Mouse (Mus musculus): ENCODE data around the gene Mfap1b. TPM values are rescaled to one million over a fixed set of nuclear protein-coding genes. Genes with fewer than 3 reads are reported as not detected.

The Mfap1b gene
- total RNA-seq, 2 experiments from 2014 or later = 40.4 to 48.4 TPM

DNA sequence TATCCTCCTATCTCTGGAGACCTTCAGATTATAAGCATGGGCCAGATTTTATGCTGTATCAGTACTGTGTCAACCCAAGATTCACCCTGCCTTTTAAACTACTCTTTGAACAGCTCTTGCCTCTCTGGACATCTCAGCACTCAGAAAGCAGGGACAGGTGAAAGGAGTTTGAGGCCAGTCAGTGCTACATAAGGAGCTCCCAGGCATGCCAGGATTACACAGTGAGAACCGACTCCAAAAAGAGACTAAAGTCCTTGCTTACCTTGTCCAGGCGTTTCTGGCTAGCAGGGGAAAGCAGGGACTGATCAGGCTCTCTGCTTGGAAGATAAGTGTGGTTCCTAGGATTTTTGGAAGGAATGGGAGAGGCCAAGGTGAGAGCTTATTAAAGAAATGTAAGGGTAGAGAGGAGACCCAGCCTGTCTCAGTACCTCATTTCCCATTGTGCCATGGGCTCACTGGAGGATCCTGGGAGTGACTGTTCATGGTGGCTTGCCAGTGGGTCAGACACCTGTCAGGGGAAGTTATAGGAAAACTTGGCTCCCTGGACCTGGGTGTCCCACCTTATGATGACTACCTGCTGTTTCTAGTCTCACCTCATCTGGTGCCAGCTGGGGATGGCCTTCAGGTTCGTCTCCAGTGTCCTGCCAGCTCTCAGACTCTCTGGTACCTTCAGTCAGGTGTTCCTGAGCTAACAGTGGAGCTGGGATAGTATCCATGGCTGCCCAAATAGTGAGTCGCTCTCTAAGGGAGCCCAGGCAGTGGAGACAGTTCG is 32.8 kb downstream of the Mfap1b start:
- ATAC-seq (ENCODE audit: poor library complexity, severe bottlenecking) = no peak

DNA sequence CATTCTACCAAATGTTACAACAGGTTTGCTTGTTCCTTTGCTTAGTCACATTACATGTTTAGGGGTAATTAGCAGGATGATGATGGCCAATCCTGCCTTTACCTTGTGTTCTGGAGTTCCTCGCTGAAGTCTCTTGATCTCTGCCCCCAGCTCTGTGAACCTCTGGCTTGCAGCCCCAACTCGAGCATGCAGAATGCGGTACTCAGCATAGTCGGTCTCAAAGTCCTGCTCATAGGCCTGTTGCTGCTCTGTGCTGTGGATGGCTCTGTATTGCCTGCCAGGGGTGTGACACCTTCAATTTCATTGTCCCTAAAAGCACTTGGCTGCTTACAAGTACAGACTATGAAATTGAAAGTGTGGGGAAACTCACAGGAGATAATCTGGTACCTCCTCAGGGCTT is 34.1 kb downstream of the Mfap1b start:
- ATAC-seq (ENCODE audit: poor library complexity, severe bottlenecking) = no peak

DNA sequence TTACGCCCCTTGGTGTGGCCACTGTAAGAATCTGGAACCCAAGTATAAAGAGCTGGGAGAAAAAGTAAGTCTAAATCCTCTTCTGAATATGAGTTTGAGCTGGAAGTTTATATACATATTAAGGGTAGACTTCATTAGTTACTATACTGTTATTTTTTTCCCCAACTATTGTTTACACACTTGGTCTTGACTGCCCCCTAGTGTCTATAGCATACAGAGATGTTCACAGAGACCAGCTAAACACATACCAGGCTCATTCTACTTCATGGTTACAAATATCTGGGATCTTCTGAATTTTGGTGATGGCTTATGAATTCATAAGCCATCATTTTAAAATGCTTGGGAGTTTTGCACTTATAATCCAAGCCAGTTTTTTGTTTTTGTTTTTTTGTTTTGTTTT is 39.0 kb downstream of the Mfap1b start:
- peak; percentile 76 for ATAC-seq (ENCODE audit: poor library complexity, severe bottlenecking)

DNA sequence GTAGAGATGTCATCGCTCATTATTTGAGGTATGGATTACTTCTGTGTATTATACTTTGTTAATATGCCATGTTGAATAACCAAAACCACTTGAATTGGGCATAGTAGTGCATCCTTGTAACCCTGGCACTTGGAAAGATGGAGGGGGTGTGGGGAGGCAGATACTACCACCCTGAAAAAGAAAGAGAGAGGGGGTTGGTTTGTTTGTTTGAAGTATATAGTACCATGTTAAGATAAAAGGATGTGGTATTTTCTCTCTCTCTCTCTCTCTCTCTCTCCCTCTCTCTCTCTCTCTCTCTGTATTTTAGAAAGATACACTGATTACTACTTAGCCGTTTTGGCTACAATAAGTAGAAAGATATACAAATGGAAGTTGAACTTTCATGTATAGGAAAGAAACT is 48.0 kb downstream of the Mfap1b start:
- no peak for ATAC-seq (ENCODE audit: poor library complexity, severe bottlenecking)

DNA sequence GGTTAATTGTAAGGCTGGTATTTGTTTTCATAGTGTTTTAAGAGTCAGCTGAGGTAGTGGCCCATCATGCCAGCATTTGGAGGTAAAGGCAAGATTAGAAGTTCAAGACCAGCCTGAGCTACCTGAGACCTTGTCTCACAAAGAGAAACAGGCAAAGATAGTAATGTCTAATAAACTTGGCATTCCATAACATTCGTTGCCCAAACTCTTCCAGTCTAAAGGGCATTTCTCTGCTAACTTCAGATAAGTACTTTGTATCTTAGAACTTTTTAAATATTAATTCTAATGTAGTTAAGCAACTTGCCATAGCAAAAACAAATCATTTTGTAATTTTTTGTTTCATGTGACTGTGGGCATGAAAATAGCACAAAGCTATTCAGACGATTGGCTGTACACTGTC is 50.7 kb downstream of the Mfap1b start:
- no peak for ATAC-seq (ENCODE audit: poor library complexity, severe bottlenecking)

DNA sequence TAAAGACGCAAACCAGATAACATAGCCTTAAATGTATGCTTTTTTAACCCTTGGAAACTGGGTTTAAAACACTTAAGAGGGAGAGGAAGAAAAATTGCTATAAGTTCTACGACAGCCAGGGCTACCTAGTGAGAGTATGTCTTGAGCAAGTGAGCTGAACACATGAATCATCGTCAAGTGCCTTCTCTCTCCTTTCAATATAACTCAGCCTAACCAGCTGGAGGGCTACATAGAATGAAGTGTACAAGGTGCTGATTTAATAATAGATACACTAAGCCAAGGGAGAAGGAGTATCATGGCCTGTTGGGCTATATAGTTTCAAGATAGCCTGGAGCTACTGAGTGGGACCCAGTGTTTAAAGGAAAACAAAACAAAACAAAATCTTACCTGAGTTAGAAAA is 55.4 kb downstream of the Mfap1b start:
- no peak for ATAC-seq (ENCODE audit: poor library complexity, severe bottlenecking)

DNA sequence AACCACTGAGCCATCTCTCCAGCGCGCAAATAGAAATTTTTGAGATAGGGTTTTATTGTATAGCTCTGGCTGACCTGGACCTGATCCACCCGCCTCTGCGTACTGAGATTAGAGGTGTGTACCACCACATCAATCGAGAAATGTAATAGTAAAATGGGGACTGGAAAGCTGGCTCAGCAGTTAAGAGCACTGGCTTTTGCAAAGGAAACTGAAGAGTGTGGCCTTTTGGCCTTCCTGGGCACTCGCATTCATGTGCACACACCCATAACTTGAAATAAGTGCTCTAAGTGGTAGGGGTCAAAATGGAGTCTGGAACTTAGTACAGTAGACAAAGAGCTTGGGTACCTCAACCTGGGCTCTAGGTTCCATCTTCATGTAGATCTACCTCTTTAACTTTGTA is 57.5 kb downstream of the Mfap1b start:
- no peak for ATAC-seq (ENCODE audit: poor library complexity, severe bottlenecking)

DNA sequence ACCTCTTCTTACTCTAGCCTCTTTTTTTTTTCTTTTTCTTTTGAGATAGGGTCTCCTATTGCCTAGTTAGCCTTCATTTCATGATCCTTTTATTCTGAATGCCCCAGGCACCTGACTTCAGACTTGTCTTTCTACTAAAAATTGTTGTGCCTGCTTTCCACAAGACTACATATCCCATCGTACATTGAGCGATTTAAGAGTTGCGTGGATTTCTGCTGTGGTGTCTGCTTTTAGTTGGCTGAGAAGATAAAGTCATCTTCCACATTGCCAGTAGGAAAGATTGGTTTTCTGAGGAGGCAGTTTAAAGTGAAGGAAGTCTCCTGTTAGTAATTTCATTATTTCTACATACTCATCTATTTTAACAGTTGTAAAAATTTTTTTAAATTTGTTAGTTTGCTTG is 58.3 kb downstream of the Mfap1b start:
- no peak for ATAC-seq (ENCODE audit: poor library complexity, severe bottlenecking)

DNA sequence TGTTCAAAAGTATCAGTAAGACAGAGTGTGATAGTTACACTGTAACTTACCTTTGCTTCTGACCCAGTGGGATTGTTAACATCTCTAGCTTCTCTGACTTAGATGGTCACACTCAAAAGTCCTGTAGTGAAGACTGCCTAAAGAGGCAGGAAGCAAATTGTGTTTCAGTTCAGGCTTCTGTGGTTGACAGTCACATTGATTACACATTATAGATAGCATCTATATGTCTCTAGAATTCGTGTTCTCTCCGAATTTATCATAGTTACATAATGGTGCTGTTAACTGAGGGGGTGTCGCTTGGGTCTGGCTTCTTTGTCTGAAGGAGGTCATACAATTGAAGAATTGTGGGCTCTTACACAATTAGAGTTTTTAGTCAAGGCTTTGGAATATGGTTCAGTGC is 58.8 kb downstream of the Mfap1b start:
- ATAC-seq (ENCODE audit: poor library complexity, severe bottlenecking) = no peak

DNA sequence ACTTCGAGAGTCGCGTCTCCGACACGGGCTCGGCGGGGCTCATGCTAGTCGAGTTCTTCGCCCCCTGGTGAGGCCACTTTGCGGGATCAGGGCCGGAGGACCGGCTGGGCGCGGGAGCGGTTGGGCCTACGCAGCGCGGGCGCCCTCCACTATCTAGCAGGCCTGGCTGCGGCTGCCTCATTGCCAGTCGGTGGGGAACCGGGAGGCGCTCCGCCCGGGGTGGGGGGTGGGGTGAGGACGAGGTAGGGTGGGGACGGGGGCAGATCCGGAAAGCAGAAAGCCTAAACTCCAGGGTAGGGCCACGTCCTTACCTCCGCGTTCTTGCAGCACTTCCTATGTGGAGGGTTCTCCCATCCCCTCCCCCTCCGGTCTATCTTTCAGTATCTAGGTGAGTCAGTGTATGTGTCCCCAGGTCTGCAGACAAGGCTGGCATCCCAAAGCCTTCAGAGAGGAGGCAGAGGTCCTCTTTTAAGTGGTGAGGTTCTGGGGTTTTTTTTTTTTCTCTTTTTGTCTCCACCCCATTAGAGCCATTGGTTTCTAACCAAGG is 59.7 kb downstream of the Mfap1b start:
- ATAC-seq (ENCODE audit: poor library complexity, severe bottlenecking) = peak; percentile 14

DNA sequence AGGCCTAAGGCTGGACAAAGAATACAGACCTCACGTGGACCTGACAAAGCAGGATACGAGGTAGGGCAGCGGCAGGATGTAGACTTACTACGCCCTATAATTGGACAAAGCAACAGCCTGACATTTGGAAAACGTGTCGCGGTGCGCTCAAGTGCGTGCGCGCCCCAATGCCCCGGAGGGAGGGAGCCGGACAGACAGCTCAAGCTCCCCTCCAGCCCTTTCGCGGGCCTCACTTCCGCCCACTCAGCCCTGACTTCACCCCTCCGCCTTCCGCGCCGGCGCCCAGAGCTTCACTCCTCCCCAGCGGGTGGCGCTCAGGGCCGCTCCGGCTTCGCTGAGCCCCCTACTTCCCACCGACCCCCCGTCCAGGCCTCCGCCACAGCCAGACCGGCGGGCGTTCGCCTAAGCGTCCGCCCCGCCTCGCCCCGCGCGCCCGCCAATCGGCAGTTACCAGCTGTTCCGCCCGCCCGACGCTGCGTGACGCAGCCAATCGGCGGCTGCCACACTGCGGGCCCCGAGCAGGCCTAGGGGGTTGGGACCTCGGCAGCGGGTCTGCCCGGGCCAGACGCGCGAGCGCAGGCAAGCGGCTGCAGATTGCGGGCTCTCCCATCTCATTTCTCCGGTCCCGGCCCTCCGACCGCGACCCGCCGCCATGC is 60.4 kb downstream of the Mfap1b start, which contains the start of the genes Pdia3 and Catsper2:
Pdia3 (plus strand) TSS at position 389 of the 656 bp plus-strand sequence.
Catsper2 (minus strand) TSS at position 406 of the 656 bp plus-strand sequence.
- ATAC-seq (ENCODE audit: poor library complexity, severe bottlenecking) = peak; percentile 92

DNA sequence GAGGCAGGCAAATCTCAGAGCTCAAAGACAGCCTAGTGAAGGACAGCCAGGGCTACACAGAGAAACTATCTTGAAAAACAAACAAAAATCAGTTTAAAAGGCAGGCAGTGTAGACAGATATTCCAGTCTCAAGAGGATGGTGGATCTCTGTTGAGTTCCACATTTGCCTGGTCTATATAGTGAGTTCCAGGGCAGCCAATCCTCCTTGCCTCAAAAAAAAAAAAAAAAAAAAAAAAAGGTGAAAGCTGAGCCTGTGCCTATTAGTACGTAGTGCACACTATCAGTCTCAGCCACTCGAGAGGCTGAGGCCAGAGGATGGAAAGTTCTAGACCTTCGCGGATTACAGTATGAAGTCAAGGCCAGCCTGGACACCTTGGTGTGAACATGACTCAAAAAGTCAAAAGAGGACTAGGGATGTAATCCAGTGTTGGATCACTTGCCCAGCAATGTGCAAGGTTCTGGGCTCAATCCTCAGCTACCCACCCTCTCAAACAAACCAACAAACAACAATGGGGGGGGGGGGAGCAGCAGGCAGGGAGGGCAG is 61.0 kb downstream of the Mfap1b start:
- no peak for ATAC-seq (ENCODE audit: poor library complexity, severe bottlenecking)

Other genes with a start within 250 kb of the Mfap1b start
- 8.3 and 10.3 TPM in 2 replicates for gene Trp53bp1, start 202.7 kb downstream of the Mfap1b start, total RNA-seq (2015)
- gene Trp53bp1, start 202.7 kb downstream of the Mfap1b start, total RNA-seq (2017) = 4.6 and 7.9 TPM in 2 replicates
- gene Map1a, start 184.5 kb downstream of the Mfap1b start, total RNA-seq (2015) = 0.96 TPM in 1 of 2 replicates, not detected in the other
- gene Map1a, start 184.5 kb downstream of the Mfap1b start, total RNA-seq (2017) = 0.04 and 0.08 TPM in 2 replicates
- 4.5 and 6.5 TPM in 2 replicates for gene Ppip5k1, start 118.7 kb downstream of the Mfap1b start, total RNA-seq (2015)
- gene Ppip5k1, start 118.7 kb downstream of the Mfap1b start, total RNA-seq (2017) = 8.8 and 12.5 TPM in 2 replicates
- not detected in 2 replicates for gene Ckmt1, start 116.4 kb downstream of the Mfap1b start, total RNA-seq (2015)
- not detected in 2 replicates for gene Ckmt1, start 116.4 kb downstream of the Mfap1b start, total RNA-seq (2017)
- not detected in 2 replicates for gene Strc, start 86.9 kb downstream of the Mfap1b start, total RNA-seq (2015)
- gene Strc, start 86.9 kb downstream of the Mfap1b start, total RNA-seq (2017) = not detected in 2 replicates
- gene Pdia3, start 60.3 kb downstream of the Mfap1b start, total RNA-seq (2015) = 273 and 278 TPM in 2 replicates
- 222 and 236 TPM in 2 replicates for gene Pdia3, start 60.3 kb downstream of the Mfap1b start, total RNA-seq (2017)
- gene Catsper2, start 60.3 kb downstream of the Mfap1b start, total RNA-seq (2015) = 0.98 and 2.1 TPM in 2 replicates
- 0.89 and 1.4 TPM in 2 replicates for gene Catsper2, start 60.3 kb downstream of the Mfap1b start, total RNA-seq (2017)
- not detected in 2 replicates for gene Ell3, start 29.8 kb downstream of the Mfap1b start, total RNA-seq (2015)
- gene Ell3, start 29.8 kb downstream of the Mfap1b start, total RNA-seq (2017) = not detected in 2 replicates
- gene Serf2, start 24.9 kb downstream of the Mfap1b start, total RNA-seq (2015) = 390 and 393 TPM in 2 replicates
- 216 and 267 TPM in 2 replicates for gene Serf2, start 24.9 kb downstream of the Mfap1b start, total RNA-seq (2017)
- gene Hypk, start 20.8 kb downstream of the Mfap1b start, total RNA-seq (2015) = 68.9 and 78.0 TPM in 2 replicates
- 58.5 and 73.2 TPM in 2 replicates for gene Hypk, start 20.8 kb downstream of the Mfap1b start, total RNA-seq (2017)
- not detected in 2 replicates for gene Serinc4, start 17.3 kb downstream of the Mfap1b start, total RNA-seq (2015)
- gene Serinc4, start 17.3 kb downstream of the Mfap1b start, total RNA-seq (2017) = 0.22 TPM in 1 of 2 replicates, not detected in the other
- 22.1 and 24.2 TPM in 2 replicates for gene Mfap1a, start 32.6 kb upstream of the Mfap1b start, total RNA-seq (2015)
- gene Mfap1a, start 32.6 kb upstream of the Mfap1b start, total RNA-seq (2017) = 42.7 and 47.2 TPM in 2 replicates
- gene Wdr76, start 32.7 kb upstream of the Mfap1b start, total RNA-seq (2015) = 25.7 and 34.4 TPM in 2 replicates
- gene Wdr76, start 32.7 kb upstream of the Mfap1b start, total RNA-seq (2017) = 34.5 and 35.6 TPM in 2 replicates

All from megakaryocyte, adult 5-6 weeks (primary cell).